Mouse (Mus musculus) c-Kit-positive CD71-negative TER-119-negative erythroid progenitor cells, embryonic 14.5 days (primary cell): ENCODE measurements at regions not wholly inside any gene's neighbourhood (a gene's known extent, or its start where the extent isn't known, plus 50 kb on each side); places are given as distances from the start of the nearest gene placed in this dataset.

Experiments used
- DNase-seq: peaks from one replicate; pipeline ENCODE4 v3.0.0-alpha.2; 2013; ENCODE audit warnings: low read depth

- no peak for DNase-seq
These were observed 238.6 kb downstream of the Nedd1 start for GRCm38 (mm10) chr10:92483592-92483991.

DNA sequence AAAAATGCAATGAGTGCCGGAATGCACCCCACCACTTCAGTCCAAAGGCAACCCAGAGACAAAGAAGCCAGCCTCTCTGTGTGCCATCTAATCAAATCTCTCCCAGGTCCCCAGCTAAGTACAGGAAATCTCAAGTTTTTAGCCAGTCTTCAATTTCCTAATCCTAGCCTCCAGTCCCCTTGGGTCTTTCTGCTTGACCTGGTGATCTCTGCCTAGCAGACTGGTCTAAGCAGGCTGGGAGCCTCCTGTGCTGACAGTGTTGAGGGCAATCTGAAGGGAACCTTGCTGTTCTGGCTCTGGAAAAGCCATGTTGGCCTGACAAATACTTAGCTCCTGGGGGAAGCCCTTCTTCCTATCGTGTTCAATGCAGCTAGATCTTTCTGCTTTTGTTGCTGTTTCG is 248.9 kb downstream of the Nedd1 start:
- no peak for DNase-seq

- DNase-seq, result no peak
These were observed 251.1 kb downstream of the Nedd1 start for GRCm38 (mm10) chr10:92471111-92471510.

GRCm38 (mm10) chr10:92455195-92455594 is 267.0 kb downstream of the Nedd1 start:
- no peak for DNase-seq

GRCm38 (mm10) chr10:92453550-92453949 is 268.7 kb downstream of the Nedd1 start:
- DNase-seq, result no peak

DNA sequence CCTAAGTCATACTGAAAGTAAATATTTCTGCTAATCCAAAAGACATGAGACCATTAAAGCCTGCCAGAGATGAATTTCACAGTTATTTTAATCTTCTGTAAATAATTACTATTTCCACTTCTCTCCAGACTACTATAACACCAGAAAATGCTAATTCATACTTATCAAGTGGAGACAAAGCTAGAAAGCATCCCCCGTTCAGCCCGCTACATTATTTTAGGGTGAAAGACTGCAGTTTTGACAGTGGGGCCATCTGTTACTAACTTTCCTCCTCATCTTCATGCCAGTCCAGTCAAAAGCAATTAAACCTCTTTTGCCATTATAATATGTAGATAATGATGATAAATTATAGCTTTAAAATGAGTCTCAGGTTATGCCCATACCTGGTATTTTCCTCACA is 276.3 kb downstream of the Nedd1 start:
- DNase-seq, result no peak

- DNase-seq, result no peak
These were observed 283.4 kb downstream of the Nedd1 start for GRCm38 (mm10) chr10:92438621-92439394.

- no peak for DNase-seq
These were observed 293.0 kb downstream of the Nedd1 start for GRCm38 (mm10) chr10:92429256-92429655.

DNA sequence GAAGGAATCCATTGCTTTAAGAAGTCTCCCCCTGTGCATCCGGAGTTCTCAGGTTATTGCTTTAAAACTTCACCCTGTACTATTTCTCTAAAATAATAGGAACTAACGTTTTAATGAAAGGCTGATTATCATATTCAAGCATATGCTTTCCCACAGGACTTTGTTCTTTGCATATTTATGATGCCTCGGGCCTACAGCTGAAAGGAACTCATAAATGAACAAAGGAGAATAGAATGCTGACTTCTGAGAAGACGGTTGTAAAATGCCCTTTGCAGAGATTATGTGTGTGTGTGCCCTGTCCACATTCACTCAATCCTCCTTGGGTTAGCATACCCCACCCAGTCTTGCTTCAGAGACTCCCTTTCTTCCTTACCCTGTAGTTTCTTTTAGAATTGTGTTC is 294.2 kb downstream of the Nedd1 start:
- no peak for DNase-seq

GRCm38 (mm10) chr10:92426443-92426842 is 295.8 kb downstream of the Nedd1 start:
- no peak for DNase-seq

DNA sequence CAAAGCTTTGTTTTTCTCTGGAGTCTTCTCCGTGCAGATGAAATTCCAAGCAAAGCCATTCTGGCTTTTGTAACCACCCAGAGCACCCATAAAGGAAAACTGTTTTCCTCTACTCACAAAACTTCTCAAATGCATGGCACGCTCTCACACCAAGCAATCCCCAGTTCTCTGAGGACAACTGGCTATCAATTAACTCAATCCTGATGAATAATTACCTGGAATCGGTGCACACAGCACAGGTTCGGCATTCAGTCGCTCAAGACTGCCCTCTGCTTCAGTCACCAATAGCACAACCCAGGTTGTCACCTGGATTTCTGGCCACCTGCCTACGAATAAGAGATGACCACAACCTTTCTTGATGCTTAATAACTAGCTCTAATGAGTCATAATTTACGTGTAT is 309.5 kb downstream of the Nedd1 start:
- DNase-seq, result no peak

GRCm38 (mm10) chr10:92410813-92411325 is 311.4 kb downstream of the Nedd1 start:
- no peak for DNase-seq

GRCm38 (mm10) chr10:92404697-92405293 is 317.4 kb downstream of the Nedd1 start:
- DNase-seq, result no peak

DNA sequence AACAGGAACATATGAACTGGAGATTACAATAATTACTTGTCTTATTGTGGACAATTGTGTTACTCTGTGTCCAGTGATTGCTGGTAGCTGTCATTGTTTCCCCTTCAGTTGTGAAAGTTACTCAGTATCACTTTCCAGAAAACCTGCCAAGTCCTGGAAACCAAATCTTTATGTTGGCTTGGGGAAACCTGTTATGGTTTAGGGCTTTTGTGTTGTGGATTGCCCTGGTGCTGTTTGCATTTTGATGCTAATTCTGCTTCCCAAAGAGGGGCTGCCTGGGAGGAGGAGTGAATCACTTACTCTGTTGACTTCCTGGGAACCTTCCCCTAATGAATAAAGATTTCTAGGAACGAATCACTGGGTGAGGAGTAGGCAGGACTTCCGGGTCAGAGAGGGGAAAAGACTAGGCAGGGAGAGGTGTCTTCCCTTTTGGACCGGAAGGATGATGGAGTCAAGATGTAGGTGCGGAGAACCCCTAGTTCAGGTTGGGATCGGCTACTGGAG is 321.6 kb downstream of the Nedd1 start:
- DNase-seq, result no peak

DNA sequence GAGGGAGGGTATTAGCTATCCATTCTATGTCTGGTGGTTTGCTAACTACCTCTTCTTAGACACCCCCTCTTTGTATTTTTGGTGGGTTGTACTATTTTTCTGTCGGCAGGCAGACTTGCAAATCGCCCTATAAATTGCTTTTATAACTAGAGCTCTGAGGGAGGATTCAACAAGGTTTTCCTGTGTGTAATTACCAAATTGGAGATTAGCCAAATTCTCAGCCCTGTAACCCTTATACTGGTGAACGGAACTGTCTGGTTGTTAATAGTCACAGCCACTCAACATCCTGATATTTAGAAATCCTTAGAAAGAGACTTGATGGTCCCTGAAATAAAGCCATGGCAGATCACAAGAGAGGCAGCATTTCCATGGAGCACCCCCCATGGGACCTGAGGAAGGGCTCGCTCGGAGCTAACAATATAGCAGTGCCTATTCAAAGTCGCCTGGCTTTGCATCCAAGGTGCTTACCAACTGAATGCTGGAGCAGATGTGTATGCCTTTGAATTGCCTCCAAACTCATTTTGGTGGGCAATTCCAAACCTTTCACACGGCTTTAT is 333.0 kb downstream of the Nedd1 start:
- no peak for DNase-seq

DNA sequence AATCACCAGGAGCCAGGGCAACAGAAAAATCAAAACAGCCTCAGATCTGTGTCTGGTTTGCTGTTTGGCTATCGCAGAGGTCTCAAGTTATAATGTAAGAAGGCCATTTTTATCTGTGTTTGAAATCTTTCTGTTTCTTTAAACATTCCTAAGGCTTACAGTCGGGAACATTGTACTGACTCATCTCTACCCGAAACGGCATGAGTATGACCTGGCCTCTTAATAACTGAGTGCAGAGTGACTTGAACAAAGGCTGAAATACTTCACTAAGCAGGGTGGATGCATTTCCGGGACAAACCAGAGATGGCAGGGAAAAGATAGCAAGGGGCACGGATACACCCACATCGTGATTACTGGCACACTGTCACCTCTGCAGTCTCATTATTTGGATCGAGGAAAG is 355.1 kb downstream of the Nedd1 start:
- no peak for DNase-seq

DNA sequence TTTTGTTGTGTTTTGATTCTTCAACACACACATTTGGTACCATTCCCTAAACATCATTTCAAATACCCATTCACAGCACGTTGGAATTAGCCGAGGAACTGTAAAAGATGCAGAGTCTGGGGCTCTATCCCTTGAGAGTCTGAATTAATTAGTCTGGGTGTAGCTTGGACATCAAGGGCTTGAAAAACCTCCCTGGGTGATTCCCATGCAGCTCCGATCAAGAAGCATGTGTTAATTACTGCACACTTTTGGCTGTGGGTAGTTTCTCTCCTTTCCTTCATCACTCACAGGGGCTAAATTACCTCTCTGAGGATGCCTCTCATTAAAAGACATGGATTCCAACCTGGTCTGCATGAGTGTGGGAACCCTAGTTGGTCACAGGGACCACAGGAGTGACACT is 365.5 kb downstream of the Nedd1 start:
- DNase-seq, result no peak

GRCm38 (mm10) chr10:92349043-92349442 is 373.2 kb downstream of the Nedd1 start:
- no peak for DNase-seq

DNA sequence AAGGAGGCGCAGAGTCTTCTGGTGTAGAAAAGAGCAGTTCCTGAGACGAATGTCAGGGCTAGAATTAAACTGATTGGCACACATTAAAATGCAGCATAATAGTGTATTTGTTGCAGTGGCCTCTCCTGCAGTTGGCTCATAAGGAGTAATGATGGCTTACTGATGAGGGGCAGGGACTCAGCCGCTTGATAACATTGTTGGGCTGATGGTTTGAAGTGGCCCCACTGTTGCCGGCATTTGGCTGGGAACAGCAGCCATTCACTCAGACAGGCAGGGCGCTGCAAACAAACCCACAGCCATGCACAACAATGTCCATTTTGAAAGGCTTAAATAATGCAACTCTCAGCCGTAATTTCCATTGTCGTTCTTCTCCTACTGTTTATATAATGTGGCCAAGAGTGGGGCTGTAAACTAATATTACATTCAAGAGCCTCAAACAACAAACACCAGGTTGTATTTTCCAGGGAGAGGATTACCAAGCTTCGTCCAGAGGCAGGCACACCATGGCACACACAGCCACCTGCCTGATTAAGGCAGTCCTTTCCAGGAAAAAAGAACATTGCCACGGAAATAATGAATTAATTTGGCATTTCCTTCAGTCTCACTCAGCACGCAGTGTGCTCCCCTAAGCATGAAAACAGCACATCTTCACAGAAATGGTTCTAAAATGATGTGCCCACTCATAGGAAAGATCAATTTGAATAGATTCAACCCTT is 374.1 kb downstream of the Nedd1 start:
- no peak for DNase-seq

DNA sequence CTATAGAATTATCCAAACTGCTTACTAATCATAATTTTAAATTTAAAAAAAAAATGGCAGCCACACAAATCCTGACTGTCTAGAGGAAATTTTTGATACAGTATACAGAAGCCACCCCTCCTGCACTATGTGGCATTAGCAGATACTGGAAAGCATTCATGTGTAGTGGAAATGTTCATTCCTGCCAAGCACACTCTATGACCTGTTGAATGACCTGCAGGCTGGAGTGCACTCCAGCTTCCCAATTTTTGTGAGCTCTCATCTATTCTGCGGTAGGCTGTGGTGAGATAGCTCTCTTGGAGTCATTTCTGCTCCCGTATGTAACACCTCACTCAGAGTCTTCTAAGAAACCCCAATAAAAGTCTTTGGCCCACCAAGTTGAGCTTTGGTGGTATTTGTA is 382.5 kb downstream of the Nedd1 start:
- no peak for DNase-seq

DNA sequence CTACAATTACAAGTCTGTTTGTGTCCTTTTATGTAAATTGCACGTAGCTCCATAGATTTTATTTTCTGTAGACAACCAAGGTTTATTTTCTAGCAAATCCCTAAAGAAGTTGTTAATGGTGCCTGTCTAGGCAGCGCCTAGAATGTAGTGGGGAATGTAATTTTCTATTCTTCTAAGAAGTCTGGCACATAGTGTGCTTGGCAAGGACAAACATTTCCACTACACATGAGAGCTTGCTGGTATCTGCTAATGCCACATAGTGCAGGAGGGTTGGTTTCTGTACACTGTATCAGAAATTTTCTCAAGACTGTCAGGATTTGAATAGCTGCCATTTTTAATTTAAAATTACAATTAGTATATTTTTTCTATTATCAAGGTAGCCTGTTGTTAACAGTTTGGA is 385.3 kb downstream of the Nedd1 start:
- no peak for DNase-seq

DNA sequence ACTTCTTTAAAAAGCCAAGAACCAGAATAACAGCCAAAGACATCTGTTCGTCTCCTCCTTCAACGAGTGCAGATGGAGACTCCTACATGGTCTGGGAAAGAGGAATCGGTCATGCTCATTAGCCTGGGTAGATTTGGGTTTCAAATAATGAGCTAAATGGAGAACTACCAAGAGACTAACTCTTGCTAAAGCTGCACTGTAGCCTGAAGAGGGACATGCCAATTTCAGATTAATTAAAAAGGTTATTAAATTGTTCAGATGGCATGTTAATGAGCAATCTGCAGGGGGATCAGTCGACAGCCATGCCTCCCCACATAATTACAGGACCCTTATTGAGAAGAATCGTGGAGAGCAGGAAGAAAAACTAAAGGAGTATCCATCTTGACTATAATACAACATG is 386.1 kb downstream of the Nedd1 start:
- no peak for DNase-seq

DNA sequence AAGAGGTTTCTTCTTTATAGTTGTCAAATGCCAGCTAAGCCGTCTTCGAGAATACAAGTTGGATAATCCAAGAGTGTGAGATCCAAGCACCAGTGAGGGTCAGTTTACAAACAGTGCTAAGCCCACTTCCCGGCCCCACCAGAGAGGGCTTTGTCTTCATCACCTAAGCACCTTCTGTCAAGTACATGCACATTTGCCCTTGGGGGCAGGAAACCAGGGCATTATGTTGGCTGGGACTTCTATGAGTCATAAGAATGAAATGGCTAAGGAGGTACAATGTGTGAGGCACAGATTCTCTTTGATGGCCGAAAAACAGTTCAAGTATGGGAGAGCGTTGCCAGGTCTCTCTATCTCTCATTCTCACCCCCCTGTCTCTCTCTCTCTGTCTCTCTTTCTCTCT is 387.1 kb downstream of the Nedd1 start:
- DNase-seq, result no peak
